Mouse (Mus musculus): ENCODE measurements around the gene Hspa1b. TPM values are rescaled to one million over a fixed set of nuclear protein-coding genes. Genes with fewer than 3 reads are reported as not detected.
A peak's percentile ranks its signal among the peaks of the same experiment; 100 is the strongest.

Hspa1b gene
- total and polyA plus RNA-seq, 2 experiments from 2014 or later: 0.25 to 21.6 TPM

DNA sequence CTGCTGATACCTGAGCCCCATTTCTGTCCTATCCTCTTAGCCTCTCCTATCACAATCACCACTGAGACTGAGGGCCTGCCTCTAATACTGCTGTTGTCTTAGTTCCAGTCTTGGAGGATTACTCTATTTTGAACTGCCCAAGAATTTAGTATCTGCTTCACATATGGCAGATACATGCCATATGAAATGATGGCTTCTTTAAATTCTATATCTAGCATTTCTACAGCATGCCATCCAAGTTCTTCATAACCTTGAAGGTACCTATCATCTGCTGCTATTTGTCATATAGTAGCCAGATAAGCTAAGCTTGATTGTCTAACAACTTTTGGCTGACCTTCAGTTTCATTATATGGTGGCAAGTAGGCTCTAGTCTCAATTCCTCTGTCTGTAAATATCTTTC lies 35.7 kb upstream of the Hspa1b start:
- H3K27ac ChIP-seq (ENCODE audit: low read depth): no peak overlapping the region
- no peak overlapping the region for H3K4me3 ChIP-seq (ENCODE audit: low read depth, low read length)
- no peak for ATAC-seq (ENCODE audit: insufficient read depth, low read depth)
- peaks cover 16% of the 10 kb centered on the region; the same call in 1 of the 2 replicates for H3K36me3 ChIP-seq (replicated peaks; ENCODE audit: control insufficient read depth, insufficient read depth, low read length)
- no peak for DNase-seq (ENCODE audit: low spot score)
- peaks cover 13% of the 10 kb centered on the region for H3K4me1 ChIP-seq (ENCODE audit: control insufficient read depth, insufficient read depth)
- H3K27me3 ChIP-seq (ENCODE audit: control insufficient read depth, insufficient read depth, low read length): no peaks in the 10 kb centered on the region
- H3K9me3 ChIP-seq (replicated peaks; ENCODE audit: control insufficient read depth, low read length): no peaks in the 10 kb centered on the region
- no peak for TF ChIP-seq EP300 (IDR thresholded peaks at IDR 0.05; ENCODE audit: low read depth)
- no peak for TF ChIP-seq CTCF (IDR thresholded peaks at IDR 0.05; ENCODE audit: low read depth)
- H3K9ac ChIP-seq (replicated peaks; ENCODE audit: low read depth, low read length): no peak overlapping the region
- H3K4me2 ChIP-seq (ENCODE audit: low read depth, low read length): no peak overlapping the region

DNA sequence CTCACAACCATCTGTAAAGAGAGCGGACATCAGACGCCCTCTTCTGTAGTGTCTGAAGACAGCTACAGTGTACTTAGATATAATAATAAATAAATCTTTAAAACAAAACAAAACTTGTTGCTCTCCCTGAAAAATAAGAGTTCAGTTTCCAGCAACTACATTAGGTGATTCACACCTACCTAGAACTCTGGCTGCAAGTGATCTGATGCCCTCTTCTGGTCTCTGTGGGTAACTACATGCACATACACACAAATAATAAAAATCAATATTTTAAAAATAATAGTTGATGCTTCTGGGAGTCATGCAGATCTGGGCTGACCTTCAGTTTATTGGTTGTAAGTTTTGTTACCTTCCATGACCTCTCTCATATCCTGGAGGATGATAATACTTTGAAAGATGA lies 25.2 kb upstream of the Hspa1b start:
- DNase-seq (ENCODE audit: low spot score): peak; percentile 46
- H3K36me3 ChIP-seq (replicated peaks; ENCODE audit: control insufficient read depth, insufficient read depth, low read length): peaks cover 19% of the 10 kb centered on the region
- H3K9me3 ChIP-seq (replicated peaks; ENCODE audit: control insufficient read depth, low read length): no peaks in the 10 kb centered on the region
- TF ChIP-seq EP300 (IDR thresholded peaks at IDR 0.05; ENCODE audit: low read depth) (no peak), CTCF (IDR thresholded peaks at IDR 0.05; ENCODE audit: low read depth) (peak; percentile 75)
- H3K4me3 ChIP-seq (ENCODE audit: low read depth, low read length): no peak overlapping the region
- no peak overlapping the region for H3K27ac ChIP-seq (ENCODE audit: low read depth)
- H3K4me2 ChIP-seq (ENCODE audit: low read depth, low read length): no peak overlapping the region
- 82% methylated on average over 2 of the region's 2 CpGs for WGBS
- peaks cover 13% of the 10 kb centered on the region for H3K4me1 ChIP-seq (ENCODE audit: control insufficient read depth, insufficient read depth)
- no peak overlapping the region for H3K9ac ChIP-seq (replicated peaks; ENCODE audit: low read depth, low read length)
- H3K27me3 ChIP-seq (ENCODE audit: control insufficient read depth, insufficient read depth, low read length): no peaks in the 10 kb centered on the region
- ATAC-seq (ENCODE audit: insufficient read depth, low read depth): no peak

DNA sequence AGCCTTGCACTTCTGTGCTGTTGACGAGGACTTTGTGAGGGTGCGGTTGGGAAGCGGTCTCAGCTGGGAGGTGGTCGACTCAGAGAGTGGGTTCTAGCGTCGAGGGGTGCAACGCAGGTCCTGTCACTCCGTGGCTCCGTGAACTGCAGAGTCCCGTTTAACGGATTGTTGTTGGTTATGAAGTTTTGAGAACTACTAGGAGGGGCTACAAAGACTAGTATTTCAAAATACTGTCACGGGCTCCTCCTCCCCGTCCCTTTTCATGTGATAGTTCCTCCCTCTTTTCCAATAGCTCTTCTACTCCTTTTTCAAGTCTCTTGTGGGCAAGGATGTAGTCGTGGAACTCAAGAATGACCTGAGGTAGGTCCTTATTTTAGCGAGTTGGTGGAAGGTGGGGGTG lies 23.3 kb upstream of the Hspa1b start:
- H3K9ac ChIP-seq (replicated peaks; ENCODE audit: low read depth, low read length): peak overlapping the region; percentile 73
- no peak for TF ChIP-seq CTCF (IDR thresholded peaks at IDR 0.05; ENCODE audit: low read depth)
- no peak for TF ChIP-seq EP300 (IDR thresholded peaks at IDR 0.05; ENCODE audit: low read depth)
- no peaks in the 10 kb centered on the region for H3K9me3 ChIP-seq (replicated peaks; ENCODE audit: control insufficient read depth, low read length)
- DNase-seq (ENCODE audit: low spot score) (no peak), ATAC-seq (ENCODE audit: insufficient read depth, low read depth) (no peak)
- H3K4me1 ChIP-seq (ENCODE audit: control insufficient read depth, insufficient read depth): peaks cover 13% of the 10 kb centered on the region
- peak overlapping the region; percentile 93 for H3K27ac ChIP-seq (ENCODE audit: low read depth)
- peak overlapping the region; percentile 85 for H3K4me3 ChIP-seq (ENCODE audit: low read depth, low read length)
- H3K27me3 ChIP-seq (ENCODE audit: control insufficient read depth, insufficient read depth, low read length): no peaks in the 10 kb centered on the region
- 0% methylated on average over 15 of the region's 15 CpGs for WGBS
- H3K4me2 ChIP-seq (ENCODE audit: low read depth, low read length): peak overlapping the region; percentile 96
- peaks cover 19% of the 10 kb centered on the region for H3K36me3 ChIP-seq (replicated peaks; ENCODE audit: control insufficient read depth, insufficient read depth, low read length)

- peak within 1 kb of the TSS; percentile 85 for H3K4me3 ChIP-seq (ENCODE audit: low read depth, low read length)
- peak; percentile 76; the same call in 1 of the 2 replicates for TF ChIP-seq EP300 (IDR thresholded peaks at IDR 0.05; ENCODE audit: low read depth)
- no peak for TF ChIP-seq CTCF (IDR thresholded peaks at IDR 0.05; ENCODE audit: low read depth)
- no peaks in the 10 kb centered on the region for H3K9me3 ChIP-seq (replicated peaks; ENCODE audit: control insufficient read depth, low read length)
- peak within 1 kb of the TSS; percentile 73 for H3K9ac ChIP-seq (replicated peaks; ENCODE audit: low read depth, low read length)
- H3K27ac ChIP-seq (ENCODE audit: low read depth): peak within 1 kb of the TSS; percentile 93
- ATAC-seq (ENCODE audit: insufficient read depth, low read depth) (peak; percentile 94), DNase-seq (ENCODE audit: low spot score) (peak; percentile 94)
- peaks cover 19% of the 10 kb centered on the region for H3K36me3 ChIP-seq (replicated peaks; ENCODE audit: control insufficient read depth, insufficient read depth, low read length)
- H3K27me3 ChIP-seq (ENCODE audit: control insufficient read depth, insufficient read depth, low read length): no peaks in the 10 kb centered on the region
- WGBS: under 1% methylated on average over 56 of the region's 58 CpGs
- H3K4me2 ChIP-seq (ENCODE audit: low read depth, low read length): peak within 1 kb of the TSS; percentile 96
- peaks cover 13% of the 10 kb centered on the region for H3K4me1 ChIP-seq (ENCODE audit: control insufficient read depth, insufficient read depth)
Observed at GRCm38 (mm10) chr17:34981690-34982180, 22.7 kb upstream of the Hspa1b start, which contains the start of gene Lsm2. Lsm2 (plus strand) TSS chr17:34981862.

- Histone ChIP-seq H3K9me3 (replicated peaks; ENCODE audit: control insufficient read depth, low read length) (no peaks in the 10 kb centered on the region), H3K27ac (ENCODE audit: low read depth) (peak overlapping the region; percentile 93), H3K4me2 (ENCODE audit: low read depth, low read length) (peak overlapping the region; percentile 96), H3K9ac (replicated peaks; ENCODE audit: low read depth, low read length) (peak overlapping the region; percentile 73; the same call in 1 of the 2 replicates), H3K36me3 (replicated peaks; ENCODE audit: control insufficient read depth, insufficient read depth, low read length) (peaks cover 8% of the 10 kb centered on the region), H3K27me3 (ENCODE audit: control insufficient read depth, insufficient read depth, low read length) (no peaks in the 10 kb centered on the region), H3K4me1 (ENCODE audit: control insufficient read depth, insufficient read depth) (peaks cover 13% of the 10 kb centered on the region), H3K4me3 (ENCODE audit: low read depth, low read length) (peak overlapping the region; percentile 85)
- TF ChIP-seq EP300 (IDR thresholded peaks at IDR 0.05; ENCODE audit: low read depth) (no peak), CTCF (IDR thresholded peaks at IDR 0.05; ENCODE audit: low read depth) (peak; percentile 63)
- WGBS: 10% methylated on average over 2 of the region's 2 CpGs
- no peak for ATAC-seq (ENCODE audit: insufficient read depth, low read depth)
- peak; percentile 76 for DNase-seq (ENCODE audit: low spot score)
Observed at GRCm38 (mm10) chr17:34980655-34981054, 21.6 kb upstream of the Hspa1b start.

- TF ChIP-seq EP300 (IDR thresholded peaks at IDR 0.05; ENCODE audit: low read depth) (no peak), CTCF (IDR thresholded peaks at IDR 0.05; ENCODE audit: low read depth) (no peak)
- Histone ChIP-seq H3K27ac (ENCODE audit: low read depth) (no peak overlapping the region), H3K4me1 (ENCODE audit: control insufficient read depth, insufficient read depth) (peaks cover 13% of the 10 kb centered on the region), H3K4me3 (ENCODE audit: low read depth, low read length) (no peak overlapping the region), H3K9ac (replicated peaks; ENCODE audit: low read depth, low read length) (no peak overlapping the region), H3K27me3 (ENCODE audit: control insufficient read depth, insufficient read depth, low read length) (no peaks in the 10 kb centered on the region), H3K36me3 (replicated peaks; ENCODE audit: control insufficient read depth, insufficient read depth, low read length) (no peaks in the 10 kb centered on the region), H3K9me3 (replicated peaks; ENCODE audit: control insufficient read depth, low read length) (no peaks in the 10 kb centered on the region), H3K4me2 (ENCODE audit: low read depth, low read length) (no peak overlapping the region)
- no peak for ATAC-seq (ENCODE audit: insufficient read depth, low read depth)
- WGBS: 89% methylated on average over 4 of the region's 4 CpGs
- no peak for DNase-seq (ENCODE audit: low spot score)
Observed at GRCm38 (mm10) chr17:34979631-34980030, 20.6 kb upstream of the Hspa1b start.
